Mouse (Mus musculus) ES-E14 (cell line): ENCODE measurements around the gene Ercc2.

Experiments used
- CHD2 ChIP-seq: IDR thresholded peaks from 2 replicates; pipeline ENCODE4 v1.6.1; 2014; ENCODE audit warnings: mild to moderate bottlenecking, low read depth, low read length, inconsistent platforms
- HCFC1 ChIP-seq: IDR thresholded peaks from 2 replicates; pipeline ENCODE4 v1.6.1; 2012; ENCODE audit warnings: low read length, inconsistent platforms, borderline replicate concordance; ENCODE audit not compliant: insufficient read depth
- MAFK ChIP-seq: IDR thresholded peaks from 2 replicates; pipeline ENCODE4 v1.6.1; 2014; ENCODE audit warnings: mild to moderate bottlenecking, low read depth, low read length, inconsistent platforms; ENCODE audit not compliant: insufficient read depth
- ZC3H11A ChIP-seq: IDR thresholded peaks from 2 replicates; pipeline ENCODE4 v1.6.1; 2012; ENCODE audit warnings: low read depth, mild to moderate bottlenecking, inconsistent platforms, low read length, borderline replicate concordance
- ZNF384 ChIP-seq: IDR thresholded peaks from 2 replicates; pipeline ENCODE4 v1.6.1; 2012; ENCODE audit warnings: low read depth, low read length, inconsistent platforms

GRCm38 (mm10) chr7:19376019-19376418, 5.8 kb upstream of the Ercc2 start:
- TF ChIP-seq HCFC1 (no peak), ZNF384 (no peak), CHD2 (no peak), ZC3H11A (no peak), MAFK (no peak)
